Mouse (Mus musculus) activated CD4-positive, CD25-positive, alpha-beta regulatory T cell, adult 4 months (primary cell): Measurements from ENCODE around the gene Kcnk18. TPM values are rescaled to one million over a fixed set of nuclear protein-coding genes. Genes with fewer than 3 reads are reported as not detected.

Source experiments
- ATAC-seq: one replicate; pipeline ENCODE4 v1.8.0; 2017
- polyA plus RNA-seq, 2 experiments: library from polyadenylated mRNA; unstranded; fragments of 100-300 nt; shearing (Covaris generic); gene quantifications; one replicate each; pipeline ENCODE4 v1.2.1; 2017

Gene Kcnk18
- polyA plus RNA-seq: not detected

- no peak for ATAC-seq
Observed at GRCm38 (mm10) chr19:59218991-59219390, at the start of gene Kcnk18. Gene Kcnk18 (plus strand): TSS chr19:59219214.

GRCm38 (mm10) chr19:59169936-59170765, 48.9 kb upstream of the Kcnk18 start, which contains the start of gene Vax1:
Gene Vax1 (minus strand): TSS chr19:59170056.
- ATAC-seq: no peak

GRCm38 (mm10) chr19:59170766-59171095, 48.3 kb upstream of the Kcnk18 start:
- ATAC-seq: no peak

GRCm38 (mm10) chr19:59171151-59171870, 47.7 kb upstream of the Kcnk18 start:
- ATAC-seq: no peak

- ATAC-seq: no peak
Observed at GRCm38 (mm10) chr19:59171871-59172245, 47.2 kb upstream of the Kcnk18 start.

GRCm38 (mm10) chr19:59172781-59173180, 46.2 kb upstream of the Kcnk18 start:
- no peak for ATAC-seq

- ATAC-seq: no peak
Observed at GRCm38 (mm10) chr19:59173341-59174015, 45.5 kb upstream of the Kcnk18 start.

GRCm38 (mm10) chr19:59184000-59184399, 35.0 kb upstream of the Kcnk18 start:
- no peak for ATAC-seq

GRCm38 (mm10) chr19:59188981-59189380, 30.0 kb upstream of the Kcnk18 start:
- ATAC-seq: no peak

- no peak for ATAC-seq
Observed at GRCm38 (mm10) chr19:59190431-59191122, 28.4 kb upstream of the Kcnk18 start.

GRCm38 (mm10) chr19:59191123-59191505, 27.9 kb upstream of the Kcnk18 start:
- no peak for ATAC-seq

- no peak for ATAC-seq
Observed at GRCm38 (mm10) chr19:59192491-59192890, 26.5 kb upstream of the Kcnk18 start.

- no peak for ATAC-seq
Observed at GRCm38 (mm10) chr19:59193456-59193855, 25.6 kb upstream of the Kcnk18 start.

GRCm38 (mm10) chr19:59193986-59194820, 24.8 kb upstream of the Kcnk18 start:
- no peak for ATAC-seq

- no peak for ATAC-seq
Observed at GRCm38 (mm10) chr19:59195181-59195770, 23.7 kb upstream of the Kcnk18 start.

GRCm38 (mm10) chr19:59196111-59196666, 22.8 kb upstream of the Kcnk18 start:
- ATAC-seq: no peak

GRCm38 (mm10) chr19:59198161-59198560, 20.9 kb upstream of the Kcnk18 start:
- no peak for ATAC-seq

GRCm38 (mm10) chr19:59208475-59208874, 10.5 kb upstream of the Kcnk18 start:
- peak; percentile 19 for ATAC-seq

- no peak for ATAC-seq
Observed at GRCm38 (mm10) chr19:59208986-59209385, 10.0 kb upstream of the Kcnk18 start.

- ATAC-seq: no peak
Observed at GRCm38 (mm10) chr19:59216891-59217290, 2.1 kb upstream of the Kcnk18 start.

GRCm38 (mm10) chr19:59221131-59221530, 2.1 kb downstream of the Kcnk18 start:
- ATAC-seq: no peak
